Mouse (Mus musculus): ENCODE results near the gene Gng12.
"Not testable (repeated sequence)": the region's sequence is repeated elsewhere in the genome, so short reads cannot be mapped to it uniquely, and the experiment has no call there.

Gene Gng12

GRCm38 (mm10) chr6:66989037-66989436 lies 92.8 kb downstream of the Gng12 start:
- no peak for DNase-seq (ENCODE audit: low read depth, low spot score)

GRCm38 (mm10) chr6:66989518-66989917 lies 93.3 kb downstream of the Gng12 start:
- DNase-seq (ENCODE audit: low read depth, low spot score) = no peak

- no peak for DNase-seq (ENCODE audit: low read depth, low spot score)
Observed at GRCm38 (mm10) chr6:66992232-66992631, 96.0 kb downstream of the Gng12 start.

- no peak for DNase-seq (ENCODE audit: low read depth, low spot score)
Observed at GRCm38 (mm10) chr6:66992786-66993185, 96.6 kb downstream of the Gng12 start.

GRCm38 (mm10) chr6:66994981-66995380 lies 98.8 kb downstream of the Gng12 start:
- no peak for DNase-seq (ENCODE audit: low read depth, low spot score)

GRCm38 (mm10) chr6:66995825-66996224 lies 99.6 kb downstream of the Gng12 start:
- DNase-seq (ENCODE audit: low read depth, low spot score) = no peak

GRCm38 (mm10) chr6:66996257-66996656 lies 100.1 kb downstream of the Gng12 start:
- no peak for DNase-seq (ENCODE audit: low read depth, low spot score)

GRCm38 (mm10) chr6:66998645-66999044 lies 102.4 kb downstream of the Gng12 start:
- DNase-seq (ENCODE audit: low read depth, low spot score) = no peak

- no peak for DNase-seq (ENCODE audit: low read depth, low spot score)
Observed at GRCm38 (mm10) chr6:66999800-67000199, 103.6 kb downstream of the Gng12 start.

GRCm38 (mm10) chr6:67009888-67010287 lies 113.7 kb downstream of the Gng12 start:
- no peak for DNase-seq (ENCODE audit: low read depth, low spot score)

GRCm38 (mm10) chr6:67010370-67011216 lies 114.4 kb downstream of the Gng12 start:
- DNase-seq (ENCODE audit: low read depth, low spot score) = no peak

GRCm38 (mm10) chr6:67011217-67011518 lies 115.0 kb downstream of the Gng12 start:
- DNase-seq (ENCODE audit: low read depth, low spot score) = no peak

GRCm38 (mm10) chr6:67013293-67013948 lies 117.2 kb downstream of the Gng12 start:
- DNase-seq (ENCODE audit: low read depth, low spot score) = no peak

- DNase-seq (ENCODE audit: low read depth, low spot score) = no peak
Observed at GRCm38 (mm10) chr6:67013949-67014678, 117.9 kb downstream of the Gng12 start.

- no peak for DNase-seq (ENCODE audit: low read depth, low spot score)
Observed at GRCm38 (mm10) chr6:67014679-67015075, 118.5 kb downstream of the Gng12 start.

GRCm38 (mm10) chr6:67015739-67016519 lies 119.7 kb downstream of the Gng12 start:
- DNase-seq (ENCODE audit: low read depth, low spot score) = no peak

- no peak for DNase-seq (ENCODE audit: low read depth, low spot score)
Observed at GRCm38 (mm10) chr6:67016520-67017111, 120.4 kb downstream of the Gng12 start.

GRCm38 (mm10) chr6:67018365-67018764 lies 122.2 kb downstream of the Gng12 start:
- no peak for DNase-seq (ENCODE audit: low read depth, low spot score)

- DNase-seq (ENCODE audit: low read depth, low spot score) = not testable (repeated sequence)
Observed at GRCm38 (mm10) chr6:67019001-67019400, 122.8 kb downstream of the Gng12 start.

GRCm38 (mm10) chr6:67021308-67021707 lies 125.1 kb downstream of the Gng12 start:
- no peak for DNase-seq (ENCODE audit: low read depth, low spot score)

GRCm38 (mm10) chr6:67023729-67024128 lies 127.5 kb downstream of the Gng12 start:
- DNase-seq (ENCODE audit: low read depth, low spot score) = no peak
